Mouse (Mus musculus) spleen, adult 10 weeks (tissue): Measurements from ENCODE around the gene Rhox1. TPM values are rescaled to one million over a fixed set of nuclear protein-coding genes. Genes with fewer than 3 reads are reported as not detected.

ENCODE experiments used
- polyA plus RNA-seq: library from polyadenylated mRNA; stranded (reverse); fragments of 350-450 nt; fragmentation: Illumina TruSeq; extraction: RNeasy Lipid Tissue Mini Kit (QIAGEN cat#74804); gene quantifications from one replicate; pipeline ENCODE4 v1.2.3, GENCODE M21; 2015; ENCODE audit warnings: low replicate concordance; ENCODE audit not compliant: insufficient read depth

Rhox1 gene
- polyA plus RNA-seq = not detected

GRCm38 (mm10) chrX:37222158-37222557 is at the start of gene Rhox1:
Gene Rhox1, minus strand, starts transcription at chrX:37222258.

GRCm38 (mm10) chrX:37265038-37265437 is 43.0 kb upstream of the Rhox1 start, which contains the start of gene Rhox4a:
Gene Rhox4a, plus strand, starts transcription at chrX:37265338.

DNA sequence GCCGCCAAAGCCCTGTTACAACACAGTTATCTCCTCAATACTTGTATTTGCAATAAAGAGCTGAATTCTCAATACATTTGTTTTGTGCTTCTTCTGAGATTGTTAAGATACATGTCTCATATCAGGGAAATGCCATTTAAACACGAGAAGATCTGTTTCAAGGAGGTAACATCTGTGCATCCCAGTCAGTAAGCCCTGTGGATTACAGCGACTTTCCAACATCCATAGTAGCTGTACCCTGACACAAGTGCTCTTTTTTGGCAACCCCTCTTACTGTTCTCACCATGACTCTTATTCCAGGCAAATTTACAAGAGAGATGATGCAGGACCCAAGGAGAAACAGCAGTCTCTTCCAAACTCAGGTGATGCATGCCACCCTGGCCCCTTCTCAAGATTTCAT is 27.6 kb upstream of the Rhox1 start, which contains the start of gene Rhox3a:
Gene Rhox3a, plus strand, starts transcription at position 301 of the 400 bp plus-strand sequence.

DNA sequence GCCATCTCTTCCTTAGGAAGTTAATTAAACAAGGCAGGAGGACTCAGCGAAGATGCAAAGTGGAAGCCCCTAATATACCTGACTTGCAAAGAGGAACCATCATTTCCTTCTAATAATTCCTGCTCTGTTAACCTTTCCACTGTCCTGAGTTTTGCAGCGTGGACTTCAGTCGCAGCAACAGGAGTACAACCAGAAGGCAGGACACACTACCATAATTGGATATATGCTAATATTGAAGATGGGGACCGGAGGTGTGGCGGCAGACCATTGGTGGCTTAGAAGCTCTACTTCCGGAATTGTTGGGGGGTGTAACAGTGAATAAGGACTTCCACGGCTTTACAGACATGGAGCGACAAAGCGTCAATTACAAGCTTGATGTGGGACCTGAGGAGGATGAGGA is 22.6 kb upstream of the Rhox1 start, which contains the start of gene Rhox2a:
Gene Rhox2a, plus strand, starts transcription at position 301 of the 400 bp plus-strand sequence.

GRCm38 (mm10) chrX:37210941-37211340 is 11.1 kb downstream of the Rhox1 start, which contains the start of gene Gm9:
Gene Gm9, minus strand, starts transcription at chrX:37211041.

DNA sequence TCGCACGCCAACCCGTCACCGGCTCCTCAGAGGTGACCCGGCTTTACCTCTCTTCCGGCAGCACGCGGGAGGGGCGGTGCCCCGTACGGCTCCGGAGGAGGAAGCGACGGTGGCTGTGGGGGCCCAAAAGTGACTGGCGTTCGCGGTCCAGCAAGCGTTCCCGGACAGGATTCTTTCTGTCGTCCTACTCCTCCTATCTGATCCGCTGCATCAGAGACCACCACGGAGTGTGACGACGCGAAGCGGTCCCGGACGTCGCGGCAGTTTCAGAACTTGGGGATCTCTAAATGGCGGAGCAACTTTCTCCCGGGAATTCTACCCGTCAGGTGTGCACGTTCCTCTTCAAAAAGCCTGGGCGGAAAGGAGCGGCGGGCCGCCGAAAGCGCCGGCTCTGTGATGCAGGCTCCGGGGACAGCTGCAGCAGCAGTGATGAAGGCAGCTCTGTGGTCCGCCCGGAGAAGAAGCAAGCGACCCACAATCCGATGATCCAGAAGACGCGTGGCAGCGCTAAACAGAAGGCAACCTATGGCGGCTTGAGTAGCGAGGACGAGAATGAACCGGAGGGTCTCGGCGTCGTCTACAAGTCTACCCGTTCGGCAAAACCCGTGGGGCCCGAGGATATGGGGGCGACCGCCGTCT is 30.8 kb downstream of the Rhox1 start, which contains the start of the genes Ndufa1 and Rnf113a1:
Gene Ndufa1, minus strand, starts transcription at position 59 of the 639 bp plus-strand sequence.
Gene Rnf113a1, plus strand, starts transcription at position 141 of the 639 bp plus-strand sequence.

DNA sequence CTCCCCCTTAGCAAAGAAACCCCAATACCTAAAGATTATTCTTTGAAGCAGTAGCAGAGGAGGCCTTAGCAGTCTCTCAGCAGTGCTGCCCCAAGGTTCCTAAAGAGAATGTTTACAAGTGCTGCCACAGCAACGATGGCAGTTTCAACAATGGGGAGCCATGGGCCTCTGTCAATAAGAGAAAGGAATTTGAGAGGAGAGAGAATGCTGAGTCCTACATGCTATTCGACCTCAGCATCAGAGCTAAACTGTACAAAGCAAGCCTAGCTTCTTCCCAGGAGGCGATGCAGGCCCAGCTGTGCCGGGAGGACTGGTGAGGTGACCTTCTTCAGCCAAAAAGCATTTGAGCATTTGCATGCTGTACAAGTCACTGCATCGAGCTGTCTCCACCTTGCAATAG is 53.3 kb downstream of the Rhox1 start, which contains the start of gene Akap14:
Gene Akap14, minus strand, starts transcription at position 101 of the 400 bp plus-strand sequence.

Other genes with a start within 250 kb of the Rhox1 start
- 115 TPM for gene Sept6, start 230.5 kb downstream of the Rhox1 start, polyA plus RNA-seq
- gene Sowahd, start 173.4 kb downstream of the Rhox1 start, polyA plus RNA-seq = not detected
- gene Rpl39, start 136.9 kb downstream of the Rhox1 start, polyA plus RNA-seq = 2,551 TPM
- gene Upf3b, start 111.9 kb downstream of the Rhox1 start, polyA plus RNA-seq = 70.0 TPM
- gene Nkap, start 95.5 kb downstream of the Rhox1 start, polyA plus RNA-seq = 16.9 TPM
- gene Akap14, start 53.4 kb downstream of the Rhox1 start, polyA plus RNA-seq = not detected
- 138 TPM for gene Ndufa1, start 31.1 kb downstream of the Rhox1 start, polyA plus RNA-seq
- gene Rnf113a1, start 31.0 kb downstream of the Rhox1 start, polyA plus RNA-seq = 4.0 TPM
- gene Gm9, start 11.2 kb downstream of the Rhox1 start, polyA plus RNA-seq = not detected
- gene Rhox2a, start 22.7 kb upstream of the Rhox1 start, polyA plus RNA-seq = not detected
- not detected for gene Rhox3a, start 27.7 kb upstream of the Rhox1 start, polyA plus RNA-seq
- gene Rhox4a, start 43.1 kb upstream of the Rhox1 start, polyA plus RNA-seq = not detected
- not detected for gene Rhox3a2, start 157.8 kb upstream of the Rhox1 start, polyA plus RNA-seq
- not detected for gene Rhox4a2, start 168.6 kb upstream of the Rhox1 start, polyA plus RNA-seq
- gene Rhox2b, start 189.8 kb upstream of the Rhox1 start, polyA plus RNA-seq = not detected
- not detected for gene Rhox4b, start 210.2 kb upstream of the Rhox1 start, polyA plus RNA-seq
- not detected for gene Rhox2c, start 231.4 kb upstream of the Rhox1 start, polyA plus RNA-seq
- gene Rhox3c, start 236.3 kb upstream of the Rhox1 start, polyA plus RNA-seq = not detected